Comparison of ENCODE assay signal across 8 mouse cellular contexts in genomic region chr13:24762254-24762653, GRCm38 (mm10). TPM values are rescaled to one million over a fixed set of nuclear protein-coding genes. Genes with fewer than 3 reads are reported as not detected.
DNase-seq lines count a peak whose midpoint lies in the region; ATAC-seq lines count a peak whose summit lies in the region.

No protein-coding gene starts in this region.

- peak overlapping the region; percentile 75 for H3K9ac ChIP-seq in kidney, embryonic 15.5 days
- peak overlapping the region; percentile 55; the same call in 1 of the 2 replicates for H3K9ac ChIP-seq in hindbrain, embryonic 14.5 days
- H3K9ac ChIP-seq in midbrain, embryonic 14.5 days (replicated peaks; ENCODE audit: low read length): no peak overlapping the region

- ATAC-seq in kidney, embryonic 15.5 days (replicated peaks; ENCODE audit: low FRiP score): no peak
- ATAC-seq in hindbrain, embryonic 14.5 days (ENCODE audit: low FRiP score): 0 out of 2 replicates have a peak, but pooled peaks have one; percentile 13
- ATAC-seq in midbrain, embryonic 14.5 days (ENCODE audit: low FRiP score, low TSS enrichment): peak; percentile 22; the same call in 1 of the 2 replicates

- WGBS in kidney, embryonic 15.5 days: 28% methylated on average over 4 of the region's 4 CpGs
- WGBS in hindbrain, embryonic 14.5 days: 49% methylated on average over 4 of the region's 4 CpGs
- 42% methylated on average over 4 of the region's 4 CpGs for WGBS in midbrain, embryonic 14.5 days

- DNase-seq in kidney, adult 18-20 months: no peak
- DNase-seq in hindbrain, embryonic 14.5 days (ENCODE audit: low spot score): no peak
- no peak for DNase-seq in midbrain, embryonic 14.5 days
- no peak for DNase-seq in layer of hippocampus, postnatal 14 days (ENCODE audit: low spot score in 2 of 2)
- DNase-seq in frontal cortex, postnatal 14 days (ENCODE audit: low spot score in 2 of 2): no peak
- no peak for DNase-seq in retina, postnatal 1 day

- H3K27me3 ChIP-seq in kidney, embryonic 15.5 days: no peaks in the 10 kb centered on the region
- no peaks in the 10 kb centered on the region for H3K27me3 ChIP-seq in hindbrain, embryonic 14.5 days (ENCODE audit: control insufficient read depth, insufficient read depth, low read length)
- no peaks in the 10 kb centered on the region for H3K27me3 ChIP-seq in midbrain, embryonic 14.5 days (ENCODE audit: control insufficient read depth, insufficient read depth, low read length)

- peaks cover 18% of the 10 kb centered on the region for H3K4me1 ChIP-seq in kidney, embryonic 15.5 days
- H3K4me1 ChIP-seq in brown adipose tissue, adult 24 weeks (ENCODE audit: control insufficient read depth, insufficient read depth, insufficient read length, low read length): no peaks in the 10 kb centered on the region
- H3K4me1 ChIP-seq in hindbrain, embryonic 14.5 days (replicated peaks; ENCODE audit: control insufficient read depth, insufficient read depth, low read length): peaks cover 5% of the 10 kb centered on the region; the same call in 1 of the 2 replicates
- H3K4me1 ChIP-seq in midbrain, embryonic 14.5 days (ENCODE audit: control insufficient read depth, insufficient read depth, low read length): 0 out of 2 replicates have a peak, but pooled peaks cover 3% of the 10 kb centered on the region

- peak overlapping the region; percentile 96 for H3K27ac ChIP-seq in kidney, embryonic 15.5 days
- no peak overlapping the region for H3K27ac ChIP-seq in brown adipose tissue, adult 24 weeks (replicated peaks; ENCODE audit: low read depth, low read length)
- no peak overlapping the region for H3K27ac ChIP-seq in hindbrain, embryonic 14.5 days
- no peak overlapping the region for H3K27ac ChIP-seq in midbrain, embryonic 14.5 days (replicated peaks; ENCODE audit: low read depth, low read length)

- no peaks in the 10 kb centered on the region for H3K9me3 ChIP-seq in kidney, embryonic 15.5 days (replicated peaks)
- no peaks in the 10 kb centered on the region for H3K9me3 ChIP-seq in hindbrain, embryonic 14.5 days (ENCODE audit: control insufficient read depth, low read length)
- H3K9me3 ChIP-seq in midbrain, embryonic 14.5 days (ENCODE audit: control insufficient read depth, low read length): no peaks in the 10 kb centered on the region

- H3K36me3 ChIP-seq in kidney, embryonic 15.5 days: peaks cover 24% of the 10 kb centered on the region
- H3K36me3 ChIP-seq in hindbrain, embryonic 14.5 days (replicated peaks; ENCODE audit: control insufficient read depth, insufficient read depth): no peaks in the 10 kb centered on the region
- no peaks in the 10 kb centered on the region for H3K36me3 ChIP-seq in midbrain, embryonic 14.5 days (ENCODE audit: control insufficient read depth, insufficient read depth, low read length)

- H3K4me3 ChIP-seq in kidney, embryonic 15.5 days (replicated peaks): peak overlapping the region; percentile 80
- H3K4me3 ChIP-seq in brown adipose tissue, adult 24 weeks (ENCODE audit: insufficient read depth, low read depth, low read length): peak overlapping the region; percentile 90
- H3K4me3 ChIP-seq in hindbrain, embryonic 14.5 days (replicated peaks; ENCODE audit: low read length): peak overlapping the region; percentile 91
- peak overlapping the region; percentile 98 for H3K4me3 ChIP-seq in midbrain, embryonic 14.5 days (replicated peaks; ENCODE audit: low read depth, low read length)

- H3K4me2 ChIP-seq in kidney, embryonic 15.5 days: peak overlapping the region; percentile 71
- peak overlapping the region; percentile 57 for H3K4me2 ChIP-seq in hindbrain, embryonic 14.5 days (replicated peaks)
- H3K4me2 ChIP-seq in midbrain, embryonic 14.5 days (ENCODE audit: low read length): peak overlapping the region; percentile 73

RNA-seq across cellular contexts. Expression of gene Gmnn, which starts 0.5 kb away (rescaled TPM):
- 115 and 117 TPM in 2 replicates for polyA plus RNA-seq in kidney, embryonic 15.5 days (2015; fragmentation: Nextera tagmentation; extraction: Ambion mirVana)
- 52.2 and 53.3 TPM in 2 replicates for polyA plus RNA-seq in brown adipose tissue, adult 24 weeks (2012; ENCODE audit: insufficient read depth, insufficient read length, missing spikeins)
- polyA plus RNA-seq in hindbrain, embryonic 14.5 days (2014; fragmentation: Nextera tagmentation; extraction: Ambion mirVana): 20.6 and 22.1 TPM in 2 replicates
- 16.0 and 24.1 TPM in 2 replicates for polyA plus RNA-seq in midbrain, embryonic 14.5 days (2014; fragmentation: Nextera tagmentation; extraction: Ambion mirVana)
- total RNA-seq in layer of hippocampus, postnatal 14 days (2021): 1 to 10 TPM; 2.3 to 2.4 TPM

RNA-seq across cellular contexts. Expression of gene Armh2, which starts 21.2 kb away (rescaled TPM):
- not detected in 2 replicates for polyA plus RNA-seq in kidney, embryonic 15.5 days (2015; fragmentation: Nextera tagmentation; extraction: Ambion mirVana)
- polyA plus RNA-seq in brown adipose tissue, adult 24 weeks (2012; ENCODE audit: insufficient read depth, insufficient read length, missing spikeins): not detected in 2 replicates
- polyA plus RNA-seq in hindbrain, embryonic 14.5 days (2014; fragmentation: Nextera tagmentation; extraction: Ambion mirVana): not detected in 2 replicates
- polyA plus RNA-seq in midbrain, embryonic 14.5 days (2014; fragmentation: Nextera tagmentation; extraction: Ambion mirVana): not detected in 2 replicates
- total RNA-seq in layer of hippocampus, postnatal 14 days (2021): not detected

RNA-seq across cellular contexts. Expression of gene BC005537, which starts 39.2 kb away (rescaled TPM):
- 16.7 and 17.1 TPM in 2 replicates for polyA plus RNA-seq in kidney, embryonic 15.5 days (2015; fragmentation: Nextera tagmentation; extraction: Ambion mirVana)
- polyA plus RNA-seq in brown adipose tissue, adult 24 weeks (2012; ENCODE audit: insufficient read depth, insufficient read length, missing spikeins): 60.6 and 80.2 TPM in 2 replicates
- 40.8 and 43.7 TPM in 2 replicates for polyA plus RNA-seq in hindbrain, embryonic 14.5 days (2014; fragmentation: Nextera tagmentation; extraction: Ambion mirVana)
- 51.8 and 76.3 TPM in 2 replicates for polyA plus RNA-seq in midbrain, embryonic 14.5 days (2014; fragmentation: Nextera tagmentation; extraction: Ambion mirVana)
- 100 to 1,000 TPM; 192 to 199 TPM for total RNA-seq in layer of hippocampus, postnatal 14 days (2021)
